Mouse (Mus musculus): Measurements from ENCODE around the gene Lyplal1. TPM values are rescaled to one million over a fixed set of nuclear protein-coding genes. Genes with fewer than 3 reads are reported as not detected.

Gene Lyplal1
- polyA plus RNA-seq, 1 experiment: not detected

- no peak for TF ChIP-seq GATA1 (IDR thresholded peaks at IDR 0.05; ENCODE audit: low read length)
These were observed 57.1 kb downstream of the Lyplal1 start for GRCm38 (mm10) chr1:186060041-186060440.

- no peak for TF ChIP-seq GATA1 (IDR thresholded peaks at IDR 0.05; ENCODE audit: low read length)
These were observed 62.9 kb downstream of the Lyplal1 start for GRCm38 (mm10) chr1:186054227-186054626.

- TF ChIP-seq GATA1 (IDR thresholded peaks at IDR 0.05; ENCODE audit: low read length): no peak
These were observed 63.6 kb downstream of the Lyplal1 start for GRCm38 (mm10) chr1:186053280-186054043.

GRCm38 (mm10) chr1:186043709-186044452 lies 73.2 kb downstream of the Lyplal1 start:
- TF ChIP-seq GATA1 (IDR thresholded peaks at IDR 0.05; ENCODE audit: low read length): no peak

- TF ChIP-seq GATA1 (IDR thresholded peaks at IDR 0.05; ENCODE audit: low read length): no peak
These were observed 75.3 kb downstream of the Lyplal1 start for GRCm38 (mm10) chr1:186041841-186042240.

All from G1E-ER4 (cell line).